Mouse (Mus musculus) MEL (cell line): ENCODE data around the gene Pdcl3.

Source experiments
- CHD2 ChIP-seq: IDR thresholded peaks from 2 replicates; pipeline ENCODE4 v1.6.1; 2011; ENCODE audit warnings: low read length, improper control_type of control experiment
- HCFC1 ChIP-seq: IDR thresholded peaks from 2 replicates; pipeline ENCODE4 v1.6.1; 2012; ENCODE audit warnings: low read depth, mild to moderate bottlenecking, inconsistent platforms, low read length, improper control_type of control experiment, moderate library complexity
- MAFK ChIP-seq: IDR thresholded peaks from 2 replicates; pipeline ENCODE4 v1.6.1; 2011; ENCODE audit warnings: low read depth, mild to moderate bottlenecking, low read length, improper control_type of control experiment, borderline replicate concordance
- NELFE ChIP-seq: IDR thresholded peaks from 2 replicates; pipeline ENCODE4 v1.6.1; 2011; ENCODE audit warnings: low read depth, low read length, improper control_type of control experiment
- POLR2AphosphoS2 ChIP-seq: IDR thresholded peaks from 2 replicates; pipeline ENCODE4 v1.6.1; 2011; ENCODE audit warnings: low read length, improper control_type of control experiment
- RAD21 ChIP-seq: IDR thresholded peaks from 2 replicates; pipeline ENCODE4 v1.6.1; 2011; ENCODE audit warnings: mild to moderate bottlenecking, low read depth, low read length, improper control_type of control experiment
- TAL1 ChIP-seq: IDR thresholded peaks from 2 replicates; pipeline ENCODE4 v1.6.1; 2012; ENCODE audit warnings: mild to moderate bottlenecking, inconsistent platforms, low read length, moderate library complexity, mixed read lengths
- ZMIZ1 ChIP-seq: IDR thresholded peaks from 2 replicates; pipeline ENCODE4 v1.6.1; 2012; ENCODE audit warnings: low read depth, mild to moderate bottlenecking, inconsistent platforms, low read length, improper control_type of control experiment, moderate library complexity

- TF ChIP-seq CHD2 (no peak), TAL1 (no peak), ZMIZ1 (no peak), HCFC1 (no peak), NELFE (no peak), RAD21 (no peak), MAFK (no peak), POLR2AphosphoS2 (no peak)
These were observed 21.7 kb downstream of the Pdcl3 start for GRCm38 (mm10) chr1:39006830-39007829.
